ENCODE assay signal across 30 mouse cellular contexts in genomic region chr5:21351678-21352077, GRCm38 (mm10).
"Had no signal": no experiment of that assay in that cellular context is flagged by ENCODE, and none has a peak within 500 bp of the region (broad histone marks: within the 10 kb centered on the region; RNA-seq: fewer than 3 reads in every experiment).

No protein-coding gene starts in this region.

- H3K27ac ChIP-seq: left cerebral cortex, adult 2 months; limb, embryonic 10.5 days; limb, embryonic 12.5 days; limb, embryonic 13.5 days; limb, embryonic 15.5 days; liver, embryonic 12.5 days; liver, embryonic 13.5 days; liver, embryonic 14.5 days; liver, embryonic 15.5 days; lung, embryonic 15.5 days; macrophage; midbrain, embryonic 10.5 days; midbrain, embryonic 12.5 days; midbrain, embryonic 13.5 days; midbrain, embryonic 15.5 days; neural tube, embryonic 12.5 days had no signal

- H3K4me3 ChIP-seq: left cerebral cortex, adult 2 months; limb, embryonic 10.5 days; limb, embryonic 12.5 days; limb, embryonic 13.5 days; limb, embryonic 15.5 days; liver, embryonic 12.5 days; liver, embryonic 13.5 days; liver, embryonic 15.5 days; lung, embryonic 15.5 days; megakaryocyte, embryonic 14.5 days; midbrain, embryonic 10.5 days; midbrain, embryonic 12.5 days; midbrain, embryonic 13.5 days; midbrain, embryonic 15.5 days; myocyte; neural tube, embryonic 12.5 days had no signal

- ATAC-seq: liver, embryonic 12.5 days; liver, postnatal 0 days; lung, postnatal 0 days; midbrain, embryonic 13.5 days; midbrain, embryonic 15.5 days; midbrain, embryonic 16.5 days had no signal

- DNase-seq: left cerebral cortex, postnatal 4 days; liver; liver, embryonic 13.5 days; liver, postnatal 0 days; lung, adult 2 months; lung, embryonic 14.5 days; lung, postnatal 10 days; lung, postnatal 14 days; lung, postnatal 36 days; lung, postnatal 4 days; midbrain, embryonic 14.5 days had no signal
